Mouse (Mus musculus): ENCODE measurements around the gene B3gnt3. TPM values are rescaled to one million over a fixed set of nuclear protein-coding genes. Genes with fewer than 3 reads are reported as not detected.
"Not testable (repeated sequence)": the region's sequence is repeated elsewhere in the genome, so short reads cannot be mapped to it uniquely, and the experiment has no call there.

Gene B3gnt3
- polyA plus RNA-seq (2012; rRNA removed) = 5.5 and 5.9 TPM in 2 replicates

DNA sequence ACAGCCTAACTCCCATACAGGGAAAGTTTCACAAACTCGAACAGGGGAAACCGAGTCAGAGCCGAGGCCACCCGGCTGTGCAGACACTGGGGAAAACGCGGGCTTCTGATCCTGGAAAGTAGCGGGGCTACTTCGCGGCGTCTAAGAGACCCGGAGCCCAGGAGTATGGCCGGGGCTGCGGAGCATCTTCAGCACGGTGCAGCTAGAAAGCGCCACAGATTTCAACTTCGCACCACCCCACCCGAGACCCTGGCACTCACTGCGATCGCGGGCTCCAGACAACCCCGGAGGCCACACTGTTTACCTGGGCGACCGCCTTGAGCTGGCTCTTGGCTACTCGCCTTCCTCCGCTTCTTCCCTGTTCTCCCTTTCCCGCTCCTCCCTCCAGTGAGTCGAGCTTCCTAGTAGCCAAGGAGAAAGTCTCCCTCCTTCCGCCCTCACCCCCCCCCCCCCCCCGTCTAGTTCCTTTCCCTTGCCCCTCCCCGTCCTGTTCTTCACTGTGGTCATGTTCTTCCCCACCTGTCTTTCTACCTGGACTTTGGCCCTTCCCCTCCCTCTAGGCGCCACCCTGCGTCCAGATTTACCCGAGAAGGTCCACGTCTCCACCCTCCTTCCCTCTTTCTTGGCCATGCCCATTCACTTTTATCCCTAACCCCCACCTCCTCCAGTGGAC, at the start of gene B3gnt3:
Gene B3gnt3 (minus strand): TSS at position 376 of the 673 bp plus-strand sequence.
- WGBS = 17% methylated on average over 32 of the region's 34 CpGs
- DNase-seq = no peak
- no peaks in the 10 kb centered on the region for H3K36me3 ChIP-seq (ENCODE audit: control insufficient read depth, insufficient read depth, low read length)
- TF ChIP-seq CTCF (conservative IDR thresholded peaks at IDR 0.05; ENCODE audit: insufficient read depth, insufficient read length, low read depth, low read length) (no peak), POLR2A (IDR thresholded peaks at IDR 0.05; ENCODE audit: low read depth, low read length) (no peak)
- peak within 1 kb of the TSS; percentile 71 for H3K27ac ChIP-seq (ENCODE audit: insufficient read depth, low read depth, low read length)
- no peaks in the 10 kb centered on the region for H3K27me3 ChIP-seq (replicated peaks; ENCODE audit: control insufficient read depth, insufficient read depth, low read length)
- no peaks in the 10 kb centered on the region for H3K4me1 ChIP-seq (ENCODE audit: control insufficient read depth, insufficient read depth, low read length)
- H3K4me3 ChIP-seq (ENCODE audit: insufficient read depth, low read depth, low read length) = peak within 1 kb of the TSS; percentile 42

DNA sequence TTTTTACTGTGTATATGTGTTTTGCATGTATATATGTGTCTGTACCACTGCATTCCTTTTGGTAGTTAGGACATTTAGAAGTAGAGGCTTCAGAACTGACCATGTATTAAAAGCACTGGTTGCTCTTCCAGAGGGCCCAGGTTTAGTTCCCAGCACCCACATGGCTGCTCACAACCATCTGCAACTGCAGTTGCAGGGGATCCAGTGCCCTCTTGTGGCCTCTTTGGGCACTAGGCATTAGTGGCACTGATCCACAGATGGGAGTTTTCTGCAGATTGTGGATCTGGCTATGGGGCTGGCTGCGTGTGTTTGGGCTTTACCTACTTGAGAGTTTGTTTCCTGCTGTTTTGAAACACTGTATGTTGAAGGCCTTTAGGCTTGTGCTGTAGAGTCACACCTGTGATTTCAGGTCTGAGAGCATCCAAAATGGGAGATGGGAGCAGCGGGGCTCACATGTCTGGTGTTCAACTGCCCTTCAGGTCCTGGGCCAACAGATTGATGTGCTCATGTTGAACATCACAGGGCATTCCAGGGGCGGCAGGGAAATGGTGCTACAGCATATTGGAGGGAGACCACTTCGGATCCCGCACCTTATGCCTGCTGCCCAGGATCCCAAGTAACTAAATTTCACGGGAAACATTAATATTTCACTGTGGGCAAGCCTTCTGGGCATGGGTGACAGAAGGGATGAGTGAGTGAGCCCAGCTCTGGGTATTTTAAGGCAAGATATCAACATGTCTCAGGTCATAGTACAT, 47.9 kb upstream of the B3gnt3 start:
- H3K4me3 ChIP-seq (ENCODE audit: insufficient read depth, low read depth, low read length); H3K27ac ChIP-seq (ENCODE audit: insufficient read depth, low read depth, low read length); H3K27me3 ChIP-seq (replicated peaks; ENCODE audit: control insufficient read depth, insufficient read depth, low read length); H3K36me3 ChIP-seq (ENCODE audit: control insufficient read depth, insufficient read depth, low read length); H3K4me1 ChIP-seq (ENCODE audit: control insufficient read depth, insufficient read depth, low read length); DNase-seq: not testable (repeated sequence)
- WGBS = 87% methylated on average over 6 of the region's 6 CpGs

DNA sequence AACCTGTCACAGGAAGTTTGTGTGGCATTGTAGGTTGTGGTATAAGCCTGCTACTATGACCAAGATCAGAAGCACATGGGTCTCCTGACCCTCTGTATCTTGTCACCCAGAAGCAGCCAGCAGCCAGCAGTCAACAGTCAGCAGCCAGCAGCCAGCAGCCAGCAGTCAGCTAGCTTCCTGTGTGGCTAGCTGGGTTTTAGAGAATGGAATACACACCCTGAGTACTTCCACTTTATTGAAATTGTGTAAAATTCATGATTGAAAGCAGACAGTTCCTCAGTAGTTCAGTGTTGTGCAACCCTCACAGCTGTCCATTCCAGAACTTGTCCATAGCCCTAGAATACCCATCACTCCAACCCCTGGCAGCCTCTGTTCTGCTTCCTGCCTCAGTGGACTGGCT, 45.5 kb upstream of the B3gnt3 start:
- not testable (repeated sequence) for DNase-seq; H3K36me3 ChIP-seq (ENCODE audit: control insufficient read depth, insufficient read depth, low read length); H3K4me3 ChIP-seq (ENCODE audit: insufficient read depth, low read depth, low read length); H3K27ac ChIP-seq (ENCODE audit: insufficient read depth, low read depth, low read length); H3K27me3 ChIP-seq (replicated peaks; ENCODE audit: control insufficient read depth, insufficient read depth, low read length); H3K4me1 ChIP-seq (ENCODE audit: control insufficient read depth, insufficient read depth, low read length)

DNA sequence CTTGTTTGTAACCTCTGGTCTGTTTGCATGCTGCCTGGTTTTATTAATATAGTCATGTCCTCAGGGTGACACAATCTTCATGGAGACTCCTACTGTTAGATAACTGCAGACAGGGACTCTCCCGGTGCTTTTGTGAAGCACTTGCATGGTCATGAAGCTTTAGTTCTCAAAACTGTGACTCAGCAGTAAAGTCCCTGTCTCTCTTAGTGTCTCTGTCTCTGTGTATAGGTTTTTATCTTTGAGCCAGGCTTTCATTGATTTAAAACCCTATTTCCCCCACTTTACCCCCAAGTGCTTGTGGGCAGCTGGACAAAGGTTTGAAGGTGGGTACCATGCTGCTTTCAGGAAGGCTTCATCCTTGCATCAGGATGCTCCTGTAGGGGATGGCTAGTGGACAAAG, 43.7 kb upstream of the B3gnt3 start:
- Histone ChIP-seq H3K4me3 (ENCODE audit: insufficient read depth, low read depth, low read length) (no peak overlapping the region), H3K27ac (ENCODE audit: insufficient read depth, low read depth, low read length) (no peak overlapping the region), H3K4me1 (ENCODE audit: control insufficient read depth, insufficient read depth, low read length) (no peaks in the 10 kb centered on the region), H3K27me3 (replicated peaks; ENCODE audit: control insufficient read depth, insufficient read depth, low read length) (no peaks in the 10 kb centered on the region), H3K36me3 (ENCODE audit: control insufficient read depth, insufficient read depth, low read length) (no peaks in the 10 kb centered on the region)
- 90% methylated on average over 1 of the region's 1 CpGs for WGBS
- DNase-seq = no peak
- no peak for TF ChIP-seq POLR2A (IDR thresholded peaks at IDR 0.05; ENCODE audit: low read depth, low read length)
- no peak for TF ChIP-seq CTCF (conservative IDR thresholded peaks at IDR 0.05; ENCODE audit: insufficient read depth, insufficient read length, low read depth, low read length)

DNA sequence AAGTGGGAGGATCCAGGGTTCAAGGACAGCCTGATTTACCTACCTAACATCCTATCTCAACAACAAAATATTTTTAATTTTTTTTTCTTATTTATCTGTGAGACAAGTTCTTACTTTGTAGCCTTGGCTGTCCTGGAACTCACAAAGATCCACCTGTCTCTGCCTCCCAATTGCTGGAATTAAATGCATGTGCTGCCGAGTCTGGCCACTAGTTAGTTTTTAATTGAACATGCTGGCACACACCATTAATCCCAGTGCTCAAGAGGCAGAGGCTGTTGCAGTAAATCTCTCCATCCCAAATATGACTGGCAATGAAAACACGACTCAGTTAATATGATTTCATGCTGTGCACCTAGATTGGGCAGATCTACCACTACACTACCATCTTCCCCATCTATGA, 41.2 kb upstream of the B3gnt3 start:
- Histone ChIP-seq H3K27ac (ENCODE audit: insufficient read depth, low read depth, low read length) (no peak overlapping the region), H3K36me3 (ENCODE audit: control insufficient read depth, insufficient read depth, low read length) (no peaks in the 10 kb centered on the region), H3K4me3 (ENCODE audit: insufficient read depth, low read depth, low read length) (no peak overlapping the region), H3K4me1 (ENCODE audit: control insufficient read depth, insufficient read depth, low read length) (no peaks in the 10 kb centered on the region), H3K27me3 (replicated peaks; ENCODE audit: control insufficient read depth, insufficient read depth, low read length) (no peaks in the 10 kb centered on the region)
- no peak for DNase-seq
- TF ChIP-seq CTCF (conservative IDR thresholded peaks at IDR 0.05; ENCODE audit: insufficient read depth, insufficient read length, low read depth, low read length) (no peak), POLR2A (IDR thresholded peaks at IDR 0.05; ENCODE audit: low read depth, low read length) (no peak)
- 49% methylated on average over 2 of the region's 2 CpGs for WGBS

DNA sequence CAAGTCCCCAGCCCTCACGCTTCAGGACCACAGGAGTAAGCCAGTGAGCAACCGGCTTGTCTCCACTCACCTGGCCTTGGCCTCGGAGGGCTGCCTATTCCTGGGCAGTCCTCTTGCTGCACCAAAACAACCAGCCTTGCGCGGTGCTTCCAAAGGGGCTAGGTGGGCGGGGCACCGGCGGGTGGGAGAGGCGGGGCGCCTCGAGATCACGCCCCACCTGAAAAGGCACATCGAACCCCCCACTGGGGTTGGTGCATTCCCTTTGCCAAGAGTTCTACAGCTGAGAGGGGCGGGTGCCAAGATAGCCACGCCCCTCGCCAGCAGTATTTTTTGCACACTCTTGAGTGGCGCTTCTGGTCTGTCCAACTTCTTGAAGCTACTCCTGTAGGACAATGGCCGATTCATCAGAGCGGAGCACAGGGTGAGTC, 40.1 kb upstream of the B3gnt3 start:
- DNase-seq = peak; percentile 26
- Histone ChIP-seq H3K4me1 (ENCODE audit: control insufficient read depth, insufficient read depth, low read length) (no peaks in the 10 kb centered on the region), H3K27me3 (replicated peaks; ENCODE audit: control insufficient read depth, insufficient read depth, low read length) (no peaks in the 10 kb centered on the region), H3K4me3 (ENCODE audit: insufficient read depth, low read depth, low read length) (no peak overlapping the region), H3K36me3 (ENCODE audit: control insufficient read depth, insufficient read depth, low read length) (no peaks in the 10 kb centered on the region), H3K27ac (ENCODE audit: insufficient read depth, low read depth, low read length) (no peak overlapping the region)
- WGBS = 7% methylated on average over 19 of the region's 19 CpGs
- TF ChIP-seq CTCF (conservative IDR thresholded peaks at IDR 0.05; ENCODE audit: insufficient read depth, insufficient read length, low read depth, low read length) (no peak), POLR2A (IDR thresholded peaks at IDR 0.05; ENCODE audit: low read depth, low read length) (no peak)

DNA sequence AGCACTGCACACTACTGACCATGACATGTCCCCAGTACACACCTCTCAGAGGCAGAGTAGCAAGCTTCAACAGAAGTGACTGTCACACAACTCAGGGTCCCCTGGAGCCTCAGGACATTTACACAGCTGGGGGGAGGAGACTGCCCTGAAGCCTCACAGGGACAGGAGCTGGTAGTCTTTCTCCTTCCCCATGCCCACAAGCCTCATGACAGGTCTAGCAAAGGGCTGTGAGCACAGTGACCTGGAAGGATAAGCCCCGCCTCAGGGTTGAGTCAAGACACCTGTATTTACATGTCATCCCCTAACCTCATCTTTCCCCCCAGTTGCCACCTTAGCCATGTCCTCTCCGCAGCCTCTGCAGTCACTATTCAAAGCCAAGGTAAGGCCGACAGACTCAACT, 39.6 kb upstream of the B3gnt3 start:
- Histone ChIP-seq H3K4me3 (ENCODE audit: insufficient read depth, low read depth, low read length) (no peak overlapping the region), H3K36me3 (ENCODE audit: control insufficient read depth, insufficient read depth, low read length) (no peaks in the 10 kb centered on the region), H3K27me3 (replicated peaks; ENCODE audit: control insufficient read depth, insufficient read depth, low read length) (no peaks in the 10 kb centered on the region), H3K4me1 (ENCODE audit: control insufficient read depth, insufficient read depth, low read length) (no peaks in the 10 kb centered on the region), H3K27ac (ENCODE audit: insufficient read depth, low read depth, low read length) (no peak overlapping the region)
- no peak for DNase-seq
- TF ChIP-seq POLR2A (IDR thresholded peaks at IDR 0.05; ENCODE audit: low read depth, low read length) (no peak), CTCF (conservative IDR thresholded peaks at IDR 0.05; ENCODE audit: insufficient read depth, insufficient read length, low read depth, low read length) (no peak)
- WGBS = 48% methylated on average over 3 of the region's 3 CpGs

DNA sequence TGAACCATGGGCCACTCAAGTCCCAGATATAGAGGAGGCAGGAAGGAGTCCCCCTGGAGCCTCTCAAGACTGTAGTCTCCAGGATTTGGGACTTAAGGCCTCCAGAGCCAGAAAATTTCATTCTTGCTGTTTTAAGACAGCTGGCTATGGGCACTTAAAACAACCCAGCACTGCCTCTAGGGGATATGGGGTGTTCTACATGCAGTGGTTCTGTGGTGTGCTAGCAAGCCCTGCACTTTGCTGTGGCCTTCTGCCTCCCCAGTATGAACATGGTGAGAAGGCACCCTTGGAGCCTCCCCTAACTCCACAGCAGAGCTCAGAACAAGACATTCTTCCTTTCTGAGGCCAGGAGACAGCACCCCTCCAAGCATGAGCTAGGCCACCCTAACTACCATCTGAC, 36.7 kb upstream of the B3gnt3 start:
- not testable (repeated sequence) for H3K4me3 ChIP-seq (ENCODE audit: insufficient read depth, low read depth, low read length); DNase-seq; H3K27me3 ChIP-seq (replicated peaks; ENCODE audit: control insufficient read depth, insufficient read depth, low read length); H3K27ac ChIP-seq (ENCODE audit: insufficient read depth, low read depth, low read length); H3K36me3 ChIP-seq (ENCODE audit: control insufficient read depth, insufficient read depth, low read length); H3K4me1 ChIP-seq (ENCODE audit: control insufficient read depth, insufficient read depth, low read length)
